Mouse (Mus musculus) MEL (cell line): ENCODE measurements around the gene Gsk3b. TPM values are rescaled to one million over a fixed set of nuclear protein-coding genes. Genes with fewer than 3 reads are reported as not detected.

Source experiments
- DNase-seq: peaks from one replicate; pipeline ENCODE4 v3.0.0; 2011; ENCODE audit warnings: low read depth, low spot score
- H3K27ac ChIP-seq: 2 replicates; pipeline ENCODE4 v1.5.1; 2012; ENCODE audit warnings: low read depth, mild to moderate bottlenecking, control low read depth, low read length, moderate library complexity; ENCODE audit not compliant: control insufficient read depth
- H3K27me3 ChIP-seq, 2 experiments: fragments of 150-350 bp in 1 of 2; sonication (generic) in 1 of 2; 2 replicates each; pipeline ENCODE4 v1.6.1; 2012; ENCODE audit warnings: low read length in 2 of 2, mild to moderate bottlenecking in 2 of 2, improper control_type of control experiment in 1 of 2, moderate library complexity in 1 of 2; ENCODE audit not compliant: insufficient read depth in 2 of 2, control insufficient read depth in 1 of 2
- H3K36me3 ChIP-seq, 2 experiments: 2 replicates each; pipeline ENCODE4 v1.6.1; 2012 to 2014; ENCODE audit warnings: low read length in 2 of 2, improper control_type of control experiment in 1 of 2, inconsistent platforms in 1 of 2, mild to moderate bottlenecking in 1 of 2; ENCODE audit not compliant: insufficient read depth in 2 of 2, control insufficient read depth in 1 of 2
- H3K4me1 ChIP-seq, 2 experiments: fragments of 150-350 bp in 1 of 2; sonication (generic) in 1 of 2; 2 replicates each; pipeline ENCODE4 v1.6.1; 2012; ENCODE audit warnings: low read length in 2 of 2, improper control_type of control experiment in 1 of 2, mild to moderate bottlenecking in 1 of 2; ENCODE audit not compliant: insufficient read depth in 2 of 2, control insufficient read depth in 1 of 2
- H3K4me3 ChIP-seq, 2 experiments: fragments of 150-350 bp in 1 of 2; sonication (generic) in 1 of 2; 2 replicates each; pipeline ENCODE4 v1.5.1; 2012; ENCODE audit warnings: low read depth in 2 of 2, low read length in 2 of 2, mild to moderate bottlenecking in 2 of 2, moderate library complexity in 2 of 2, control low read depth in 1 of 2, improper control_type of control experiment in 1 of 2; ENCODE audit not compliant: control insufficient read depth in 1 of 2, insufficient read depth in 1 of 2
- H3K79me2 ChIP-seq: 2 replicates; pipeline ENCODE4 v1.6.1; 2012; ENCODE audit warnings: mild to moderate bottlenecking, low read length, moderate library complexity; ENCODE audit not compliant: control insufficient read depth, poor library complexity, insufficient read depth
- H3K9ac ChIP-seq: 2 replicates; pipeline ENCODE4 v1.6.1; 2012; ENCODE audit warnings: low read depth, mild to moderate bottlenecking, control low read depth, low read length, moderate library complexity; ENCODE audit not compliant: control insufficient read depth, poor library complexity, severe bottlenecking
- H3K9me3 ChIP-seq: fragments of 150-350 bp; sonication (generic); replicated peaks from 2 replicates; pipeline ENCODE4 v1.6.1; 2012; ENCODE audit warnings: mild to moderate bottlenecking, low read length, improper control_type of control experiment, moderate library complexity; ENCODE audit not compliant: insufficient read depth
- BHLHE40 ChIP-seq: IDR thresholded peaks from 2 replicates; pipeline ENCODE4 v1.6.1; 2012; ENCODE audit warnings: low read depth, mild to moderate bottlenecking, inconsistent platforms, low read length, improper control_type of control experiment, borderline replicate concordance
- CHD1 ChIP-seq: IDR thresholded peaks from 2 replicates; pipeline ENCODE4 v1.6.1; 2012; ENCODE audit warnings: low read depth, mild to moderate bottlenecking, inconsistent platforms, low read length, improper control_type of control experiment
- CHD2 ChIP-seq: IDR thresholded peaks from 2 replicates; pipeline ENCODE4 v1.6.1; 2011; ENCODE audit warnings: low read length, improper control_type of control experiment
- CTCF ChIP-seq, 3 experiments: IDR thresholded peaks in 2 of 3; conservative IDR thresholded peaks in 1 of 3; 2 replicates each; pipeline ENCODE4 v1.5.1; 2011 to 2012; ENCODE audit warnings: low read length in 3 of 3, low read depth in 2 of 3, mild to moderate bottlenecking in 2 of 3, improper control_type of control experiment in 1 of 3, inconsistent platforms in 1 of 3, mixed read lengths in 1 of 3, moderate library complexity in 1 of 3; ENCODE audit not compliant: control insufficient read depth in 1 of 3, insufficient read depth in 1 of 3, poor library complexity in 1 of 3, severe bottlenecking in 1 of 3
- ELF1 ChIP-seq: IDR thresholded peaks from 2 replicates; pipeline ENCODE4 v1.6.1; 2014; ENCODE audit warnings: low read depth, mild to moderate bottlenecking, inconsistent platforms, low read length, improper control_type of control experiment, moderate library complexity
- EP300 ChIP-seq, 2 experiments: IDR thresholded peaks; 2 replicates each; pipeline ENCODE4 v1.6.1; 2011; ENCODE audit warnings: improper control_type of control experiment in 2 of 2, low read length in 2 of 2, low read depth in 1 of 2, mild to moderate bottlenecking in 1 of 2
- GABPA ChIP-seq: IDR thresholded peaks from 2 replicates; pipeline ENCODE4 v1.6.1; 2012; ENCODE audit warnings: low read depth, mild to moderate bottlenecking, inconsistent platforms, low read length, improper control_type of control experiment, moderate library complexity
- GATA1 ChIP-seq: IDR thresholded peaks from 2 replicates; pipeline ENCODE4 v1.6.1; 2011; ENCODE audit warnings: low read depth, low read length, improper control_type of control experiment
- HCFC1 ChIP-seq: IDR thresholded peaks from 2 replicates; pipeline ENCODE4 v1.6.1; 2012; ENCODE audit warnings: low read depth, mild to moderate bottlenecking, inconsistent platforms, low read length, improper control_type of control experiment, moderate library complexity
- KAT2A ChIP-seq: conservative IDR thresholded peaks from 2 replicates; pipeline ENCODE4 v1.6.1; 2012; ENCODE audit warnings: low read depth, low read length, improper control_type of control experiment, inconsistent platforms
- MAFK ChIP-seq: IDR thresholded peaks from 2 replicates; pipeline ENCODE4 v1.6.1; 2011; ENCODE audit warnings: low read depth, mild to moderate bottlenecking, low read length, improper control_type of control experiment, borderline replicate concordance
- MAX ChIP-seq: IDR thresholded peaks from 2 replicates; pipeline ENCODE4 v1.6.1; 2011; ENCODE audit warnings: low read length, improper control_type of control experiment
- MAZ ChIP-seq: IDR thresholded peaks from 2 replicates; pipeline ENCODE4 v1.6.1; 2012; ENCODE audit warnings: low read depth, mild to moderate bottlenecking, inconsistent platforms, low read length, improper control_type of control experiment
- MEF2A ChIP-seq: IDR thresholded peaks from 2 replicates; pipeline ENCODE4 v1.6.1; 2014; ENCODE audit warnings: low read depth, mild to moderate bottlenecking, inconsistent platforms, low read length, improper control_type of control experiment; ENCODE audit not compliant: poor library complexity, insufficient replicate concordance, severe bottlenecking; ENCODE audit errors: extremely low read depth
- MXI1 ChIP-seq: IDR thresholded peaks from 2 replicates; pipeline ENCODE4 v1.6.1; 2011; ENCODE audit warnings: mild to moderate bottlenecking, low read depth, low read length, improper control_type of control experiment
- MYC ChIP-seq: IDR thresholded peaks from 2 replicates; pipeline ENCODE4 v1.6.1; 2011; ENCODE audit warnings: low read depth, mild to moderate bottlenecking, low read length, improper control_type of control experiment, moderate library complexity
- NRF1 ChIP-seq: IDR thresholded peaks from 2 replicates; pipeline ENCODE4 v1.6.1; 2014; ENCODE audit warnings: low read depth, mild to moderate bottlenecking, inconsistent platforms, low read length, improper control_type of control experiment, moderate library complexity; ENCODE audit not compliant: poor library complexity, insufficient read depth, severe bottlenecking
- POLR2A ChIP-seq, 2 experiments: IDR thresholded peaks; 2 replicates each; pipeline ENCODE4 v1.6.1; 2011 to 2012; ENCODE audit warnings: low read length in 2 of 2, mild to moderate bottlenecking in 2 of 2, control low read depth in 1 of 2, improper control_type of control experiment in 1 of 2, low read depth in 1 of 2, moderate library complexity in 1 of 2; ENCODE audit not compliant: control insufficient read depth in 1 of 2, insufficient read depth in 1 of 2, poor library complexity in 1 of 2
- POLR2AphosphoS2 ChIP-seq: IDR thresholded peaks from 2 replicates; pipeline ENCODE4 v1.6.1; 2011; ENCODE audit warnings: low read length, improper control_type of control experiment
- POLR2AphosphoS5 ChIP-seq: IDR thresholded peaks from 2 replicates; pipeline ENCODE4 v1.6.1; 2012; ENCODE audit warnings: low read depth, borderline replicate concordance, mild to moderate bottlenecking, inconsistent platforms, low read length, moderate library complexity, mixed read lengths
- RAD21 ChIP-seq: IDR thresholded peaks from 2 replicates; pipeline ENCODE4 v1.6.1; 2011; ENCODE audit warnings: mild to moderate bottlenecking, low read depth, low read length, improper control_type of control experiment
- RCOR1 ChIP-seq: IDR thresholded peaks from 2 replicates; pipeline ENCODE4 v1.6.1; 2012; ENCODE audit warnings: low read depth, mild to moderate bottlenecking, inconsistent platforms, low read length, improper control_type of control experiment
- SIN3A ChIP-seq: IDR thresholded peaks from 2 replicates; pipeline ENCODE4 v1.6.1; 2012; ENCODE audit warnings: low read length, improper control_type of control experiment, inconsistent platforms
- SMC3 ChIP-seq: IDR thresholded peaks from 2 replicates; pipeline ENCODE4 v1.6.1; 2011; ENCODE audit warnings: low read depth, low read length, improper control_type of control experiment
- TBP ChIP-seq: IDR thresholded peaks from 2 replicates; pipeline ENCODE4 v1.8.0; 2011; ENCODE audit warnings: low read depth, low read length, improper control_type of control experiment
- USF2 ChIP-seq, 2 experiments: IDR thresholded peaks; 2 replicates each; pipeline ENCODE4 v1.6.1; 2011 to 2012; ENCODE audit warnings: improper control_type of control experiment in 2 of 2, low read length in 2 of 2, borderline replicate concordance in 1 of 2, inconsistent platforms in 1 of 2, low read depth in 1 of 2, mild to moderate bottlenecking in 1 of 2; ENCODE audit not compliant: insufficient read depth in 1 of 2
- ZKSCAN1 ChIP-seq: IDR thresholded peaks from 2 replicates; pipeline ENCODE4 v1.6.1; 2012; ENCODE audit warnings: low read depth, mild to moderate bottlenecking, inconsistent platforms, low read length, improper control_type of control experiment, moderate library complexity
- ZMIZ1 ChIP-seq: IDR thresholded peaks from 2 replicates; pipeline ENCODE4 v1.6.1; 2012; ENCODE audit warnings: low read depth, mild to moderate bottlenecking, inconsistent platforms, low read length, improper control_type of control experiment, moderate library complexity
- polyA plus RNA-seq, 2 experiments: library from polyadenylated mRNA; stranded (reverse) in 1 of 2; unstranded in 1 of 2; fragments of >175 nt in 1 of 2; fragments of >200 nt in 1 of 2; gene quantifications; 2 replicates each; pipeline versions ENCODE4 v1.2.1 to v1.2.4; 2012; ENCODE audit warnings: low replicate concordance in 2 of 2, low read depth in 1 of 2; ENCODE audit not compliant: insufficient read length in 2 of 2, insufficient read depth in 1 of 2, missing spikeins in 1 of 2
- total RNA-seq: library from RNA; depleted of rRNA; stranded (reverse); fragments of 300-350 nt; gene quantifications from 2 replicates; pipeline ENCODE4 v1.2.3, GENCODE M21; 2012

The Gsk3b gene
- total and polyA plus RNA-seq, 3 experiments = 8.8 to 20.1 TPM; not detected in 1

DNA sequence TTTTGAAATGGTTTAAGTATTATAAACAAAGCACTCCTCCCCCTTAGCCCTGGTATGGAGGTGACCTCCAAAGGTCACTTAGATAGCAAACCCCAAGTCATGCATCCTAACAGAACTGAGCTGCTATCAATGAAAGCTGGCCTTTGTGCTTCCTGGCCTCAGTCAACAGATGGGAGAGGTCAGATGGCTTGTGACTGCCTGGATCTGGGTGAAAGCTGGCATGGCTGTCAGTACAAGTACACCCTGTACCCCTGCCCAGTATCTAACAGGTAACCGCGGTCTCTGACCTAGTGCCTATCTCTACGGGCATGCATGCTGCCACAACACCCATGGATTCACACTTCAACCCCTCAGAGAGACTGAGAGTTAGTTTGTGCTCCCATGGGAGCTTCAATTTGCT, 199.0 kb downstream of the Gsk3b start:
- no peaks in the 10 kb centered on the region for H3K9me3 ChIP-seq
- TF ChIP-seq CHD2 = no peak
- TF ChIP-seq MXI1 = no peak
- TF ChIP-seq ZMIZ1 = no peak
- TF ChIP-seq MYC = no peak
- no peak for TF ChIP-seq ELF1
- no peak for TF ChIP-seq CHD1
- TF ChIP-seq CTCF (IDR thresholded peaks at IDR 0.05 in 2 of 3, conservative IDR thresholded peaks at IDR 0.05 in 1 of 3; ENCODE audit: control insufficient read depth in 1 of 3, insufficient read depth in 1 of 3, low read depth in 2 of 3, low read length in 3 of 3, poor library complexity in 1 of 3, severe bottlenecking in 1 of 3) = no peak
- no peak for TF ChIP-seq SMC3
- no peak for TF ChIP-seq NRF1
- TF ChIP-seq POLR2AphosphoS5 = no peak
- TF ChIP-seq HCFC1 = no peak
- no peak for TF ChIP-seq POLR2A (IDR thresholded peaks at IDR 0.05; ENCODE audit: control insufficient read depth in 1 of 2, insufficient read depth in 1 of 2, low read depth in 1 of 2, low read length in 2 of 2, poor library complexity in 1 of 2)
- TF ChIP-seq KAT2A = no peak
- no peak for TF ChIP-seq MEF2A
- TF ChIP-seq POLR2AphosphoS2 = no peak
- no peak for TF ChIP-seq BHLHE40
- no peak for TF ChIP-seq RAD21
- no peak for TF ChIP-seq USF2 (IDR thresholded peaks at IDR 0.05; ENCODE audit: borderline replicate concordance in 1 of 2, insufficient read depth in 1 of 2, low read depth in 1 of 2, low read length in 2 of 2)
- no peak for TF ChIP-seq MAFK
- TF ChIP-seq EP300 (IDR thresholded peaks at IDR 0.05; ENCODE audit: low read depth in 1 of 2, low read length in 2 of 2) = no peak
- no peak overlapping the region for H3K27ac ChIP-seq
- H3K9ac ChIP-seq = no peak overlapping the region
- no peak overlapping the region for H3K4me3 ChIP-seq
- H3K4me1 ChIP-seq = no peaks in the 10 kb centered on the region
- DNase-seq = no peak
- peaks cover 2 to 3% of the 10 kb centered on the region in 2 experiments; a peak in 3 of 4 replicates for H3K27me3 ChIP-seq
- no peaks in the 10 kb centered on the region for H3K36me3 ChIP-seq
- no peaks in the 10 kb centered on the region for H3K79me2 ChIP-seq

DNA sequence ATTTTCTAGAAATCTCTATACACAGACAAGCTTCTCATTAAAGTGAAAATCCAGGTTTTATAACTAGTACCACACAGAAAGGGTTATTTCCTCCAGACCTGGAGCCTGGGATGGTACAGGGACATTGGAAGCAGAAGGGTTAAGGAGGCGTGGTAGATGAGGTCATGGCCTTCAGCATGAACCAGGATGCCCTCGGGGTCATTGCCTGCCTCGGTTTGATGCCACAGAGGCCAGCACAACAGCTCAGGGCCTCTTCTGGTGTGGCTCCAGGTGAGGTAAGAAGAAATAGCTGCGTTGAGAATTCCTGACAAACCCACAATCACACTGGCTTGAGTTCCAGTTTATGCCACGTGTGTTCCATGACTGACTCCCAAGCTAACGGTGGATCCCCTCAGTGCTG, 200.1 kb downstream of the Gsk3b start:
- H3K4me3 ChIP-seq = no peak overlapping the region
- no peak overlapping the region for H3K9ac ChIP-seq
- DNase-seq = no peak
- H3K4me1 ChIP-seq = no peaks in the 10 kb centered on the region
- no peak overlapping the region for H3K27ac ChIP-seq
- H3K79me2 ChIP-seq = no peaks in the 10 kb centered on the region
- H3K36me3 ChIP-seq = no peaks in the 10 kb centered on the region
- H3K9me3 ChIP-seq = no peaks in the 10 kb centered on the region
- TF ChIP-seq RAD21 (no peak), MAX (no peak), TBP (no peak), HCFC1 (no peak), GABPA (no peak), POLR2AphosphoS5 (no peak), SIN3A (no peak), GATA1 (no peak), MAFK (no peak), ZKSCAN1 (no peak), MEF2A (no peak), MXI1 (no peak), CTCF (IDR thresholded peaks at IDR 0.05 in 2 of 3, conservative IDR thresholded peaks at IDR 0.05 in 1 of 3; ENCODE audit: control insufficient read depth in 1 of 3, insufficient read depth in 1 of 3, low read depth in 2 of 3, low read length in 3 of 3, poor library complexity in 1 of 3, severe bottlenecking in 1 of 3) (no peak), NRF1 (no peak), MAZ (no peak), RCOR1 (no peak), CHD1 (no peak)
- H3K27me3 ChIP-seq = peaks cover 2 to 6% of the 10 kb centered on the region in 2 experiments; a peak in 3 of 4 replicates
